Mouse (Mus musculus) gastrocnemius, adult 2 months (tissue): ENCODE measurements around the gene Man1b1. TPM values are rescaled to one million over a fixed set of nuclear protein-coding genes. Genes with fewer than 3 reads are reported as not detected.

Source experiments
- DNase-seq: peaks from one replicate; pipeline ENCODE4 v3.0.0; 2022
- H3K27ac ChIP-seq: fragments of 200-600 bp; 2 replicates; pipeline ENCODE4 v1.8.1; 2022; ENCODE audit warnings: mild to moderate bottlenecking
- H3K4me3 ChIP-seq: fragments of 200-600 bp; 2 replicates; pipeline ENCODE4 v1.8.1; 2022; ENCODE audit warnings: mild to moderate bottlenecking, moderate library complexity
- CTCF ChIP-seq: fragments of 200-600 bp; IDR thresholded peaks from 2 replicates; pipeline ENCODE4 v1.8.1; 2022; ENCODE audit warnings: antibody characterized with exemption, mild to moderate bottlenecking, moderate library complexity
- intact Hi-C: fragments of 180-260 bp; cut with DNase I; formaldehyde crosslinking; loops from one replicate; pipeline ENCODE4 v1.15.1; 2025
- long read RNA-seq, 2 experiments: library from polyadenylated mRNA; stranded (forward); transcript quantifications; one replicate each; pipeline ENCODE4 v2.0.0; 2021
- total RNA-seq, 2 experiments: library from RNA; stranded (reverse); gene quantifications; 2 replicates each; pipeline ENCODE4 v1.2.3; 2021

Gene Man1b1
- total RNA-seq: 10 to 100 TPM; 12.9 to 16.0 TPM
- long read RNA-seq, experiment 1, transcript Man1b1-201 (13 exons, 3,755 nt): major isoform, 39 of 49 reads
- long read RNA-seq, experiment 1, partial matches to known transcripts: 2 of 49 reads
- long read RNA-seq, experiment 1, other reads (novel, unspliced or antisense): 8 of 49 reads
- long read RNA-seq, experiment 2, transcript Man1b1-201 (13 exons, 3,755 nt): major isoform, 30 of 34 reads
- long read RNA-seq, experiment 2, partial matches to known transcripts: 2 of 34 reads
- long read RNA-seq, experiment 2, other reads (novel, unspliced or antisense): 2 of 34 reads

DNA sequence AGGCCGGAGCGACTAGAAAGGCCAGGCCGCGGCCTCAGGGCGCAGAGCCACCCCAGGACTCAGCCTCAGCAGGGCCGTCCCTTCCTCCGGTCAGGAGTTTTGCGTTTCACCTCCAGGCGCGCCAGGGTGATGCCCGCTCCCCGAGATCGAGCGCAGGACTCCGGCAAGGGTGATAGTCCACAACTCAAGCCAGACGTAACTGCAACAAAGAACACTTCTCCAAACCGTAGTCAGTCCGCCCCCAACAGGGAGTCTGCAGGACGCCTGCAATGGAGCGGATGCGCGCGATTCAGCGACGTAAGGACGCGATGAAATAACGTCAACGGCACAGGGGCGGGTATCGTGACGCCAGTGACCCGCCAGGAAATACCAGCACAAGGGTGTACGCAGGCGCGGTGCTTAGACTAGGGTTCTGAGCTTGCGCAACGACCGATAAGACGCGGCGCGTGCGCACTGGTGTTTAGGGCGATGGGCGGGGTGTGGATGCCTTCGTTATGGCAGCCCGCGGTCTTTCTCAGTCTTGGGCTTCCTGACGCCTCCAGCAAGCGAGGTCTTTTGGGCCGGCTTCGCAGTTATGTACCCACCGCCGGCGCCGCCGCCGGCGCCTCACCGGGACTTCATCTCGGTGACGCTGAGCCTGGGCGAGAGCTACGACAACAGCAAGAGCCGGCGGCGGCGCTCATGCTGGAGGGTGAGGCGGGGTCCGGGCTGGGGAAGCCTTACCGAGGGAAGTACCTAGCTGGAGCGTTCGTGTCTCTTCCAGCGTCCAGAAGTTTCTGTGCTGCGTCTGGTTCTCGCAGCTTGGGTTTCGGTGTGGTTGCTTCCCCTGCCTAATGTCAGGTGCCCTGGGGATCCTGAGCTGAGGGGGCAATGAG lies at the start of gene Man1b1:
TSS of gene Man1b1 (plus strand) at position 53 of the 875 bp plus-strand sequence.
- H3K4me3 ChIP-seq: peak within 1 kb of the TSS; percentile 91
- H3K27ac ChIP-seq: peak within 1 kb of the TSS; percentile 89
- peak; percentile 39 for TF ChIP-seq CTCF
- DNase-seq: peak; percentile 99
- intact Hi-C loops: loop anchor here (5.0 kb wide), 3 partner anchors 60 to 140 kb away; partner anchors contain the start of genes Anapc2, Ssna1 and Tmem203

DNA sequence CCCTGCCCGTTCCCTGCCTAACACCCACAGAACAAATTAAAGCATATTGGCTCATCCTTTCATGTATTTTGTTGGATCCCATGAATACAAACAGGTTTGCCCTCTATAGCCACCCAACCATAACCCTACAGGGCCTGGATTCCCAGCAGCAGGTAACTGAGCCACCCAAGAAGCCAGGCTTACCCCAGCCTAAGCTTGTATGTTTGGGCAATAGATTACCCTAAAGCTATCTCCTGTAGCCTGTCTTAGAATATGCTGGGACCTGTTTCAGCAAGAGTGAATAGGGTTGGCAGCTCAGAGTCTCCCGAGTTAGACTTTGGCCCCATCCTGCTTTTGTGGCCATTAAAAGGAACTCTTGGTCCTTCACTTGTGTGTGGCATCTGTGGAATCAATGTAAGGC lies 46.6 kb upstream of the Man1b1 start:
- Histone ChIP-seq H3K4me3 (no peak overlapping the region), H3K27ac (no peak overlapping the region)
- no peak for TF ChIP-seq CTCF
- no peak for DNase-seq
- intact Hi-C loops: no loop called here

DNA sequence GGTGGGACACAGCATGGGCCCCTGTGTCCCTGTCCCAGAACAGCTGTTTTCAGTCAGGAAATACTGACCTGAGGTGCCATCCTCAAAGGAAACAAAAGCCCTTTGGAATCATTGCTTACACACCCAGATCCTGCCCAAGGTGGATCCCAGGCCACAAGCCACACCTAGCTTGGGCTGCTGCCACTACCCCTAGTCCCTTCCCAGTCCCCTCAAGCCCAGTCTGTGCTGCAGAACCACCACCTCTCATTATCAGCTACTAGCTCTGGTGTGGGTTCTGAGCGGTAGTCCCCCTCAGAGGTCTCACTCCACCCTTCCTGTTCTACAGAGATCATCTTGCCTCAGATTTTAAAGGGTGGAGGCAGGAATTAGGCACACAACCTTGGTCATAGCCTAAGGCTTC lies 45.8 kb upstream of the Man1b1 start:
- TF ChIP-seq CTCF: no peak
- Histone ChIP-seq H3K4me3 (no peak overlapping the region), H3K27ac (peak overlapping the region; percentile 12)
- intact Hi-C loops: no loop called here
- no peak for DNase-seq

DNA sequence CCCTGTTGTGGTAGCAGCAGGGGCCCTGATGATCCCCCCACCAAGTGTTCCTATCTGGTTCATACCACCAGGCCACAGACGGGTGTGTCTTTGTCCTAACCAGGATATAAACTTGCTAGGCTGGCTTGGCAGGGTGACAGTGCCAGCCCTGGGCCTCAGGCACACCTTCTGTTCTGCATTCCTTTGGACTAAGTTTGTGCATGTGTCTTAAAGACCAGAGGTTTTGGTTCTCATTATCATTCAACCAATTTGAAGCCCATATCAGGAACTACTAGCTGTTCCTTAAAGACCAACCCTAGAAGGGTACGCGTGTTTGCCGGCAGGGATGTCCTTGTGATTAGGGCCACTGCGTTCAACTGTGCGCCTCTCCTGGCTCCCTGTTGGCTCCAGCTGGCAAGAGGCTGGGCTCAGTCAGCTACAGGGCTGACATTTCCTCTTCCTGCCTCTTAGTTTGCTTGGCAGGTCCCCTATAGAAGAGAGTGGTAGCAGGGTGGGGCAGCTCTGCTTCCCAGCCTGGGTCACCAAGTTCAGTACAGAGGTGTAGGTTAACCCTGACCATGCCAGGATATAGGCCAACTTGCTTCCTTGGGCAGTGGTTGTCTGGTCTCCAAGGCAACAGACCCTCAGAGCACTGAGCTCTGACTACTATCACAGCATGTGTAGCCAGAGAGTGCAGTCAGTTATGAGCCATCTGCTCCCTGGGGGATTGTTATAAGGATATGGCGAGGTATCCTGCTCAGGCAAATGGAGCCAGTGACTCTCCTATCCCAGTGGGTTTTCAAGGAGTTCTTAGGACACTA lies 45.1 kb upstream of the Man1b1 start:
- Histone ChIP-seq H3K4me3 (no peak overlapping the region), H3K27ac (peak overlapping the region; percentile 12)
- intact Hi-C loops: no loop called here
- DNase-seq: peak; percentile 60
- TF ChIP-seq CTCF: no peak

DNA sequence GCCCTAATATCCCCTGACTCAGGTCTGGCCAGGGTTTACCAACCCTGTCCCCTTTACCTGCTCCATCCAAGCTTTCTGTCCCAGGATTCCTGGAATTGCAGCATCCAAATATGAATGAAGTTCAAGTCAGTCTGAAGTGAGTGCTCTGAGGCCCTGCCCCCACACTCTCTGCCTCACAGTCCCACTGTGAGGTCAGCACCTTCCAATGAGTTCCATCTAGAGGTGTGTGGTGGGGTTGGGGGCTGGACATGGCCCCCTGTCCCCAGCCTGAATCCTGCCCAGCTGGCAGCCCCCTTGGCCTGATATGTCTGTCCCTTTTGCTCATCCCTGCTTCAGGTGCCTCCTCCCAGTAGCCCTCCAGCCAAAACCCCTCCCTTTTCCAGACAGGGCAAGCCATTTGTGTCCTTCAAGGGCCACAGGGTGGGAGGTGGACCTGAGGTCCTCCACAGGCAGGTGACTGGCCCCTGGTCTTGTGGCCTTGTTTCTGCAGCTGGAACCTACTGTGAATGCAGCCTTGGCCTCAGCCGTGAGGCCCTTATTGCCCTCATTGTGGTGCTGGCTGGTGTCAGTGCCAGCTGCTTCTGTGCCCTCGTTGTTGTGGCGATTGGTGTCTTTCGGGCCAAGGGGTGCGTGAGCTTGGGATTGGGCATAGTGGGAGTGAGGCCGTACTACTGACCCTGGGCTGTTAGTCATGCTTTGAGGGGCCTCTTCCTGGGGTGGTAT lies 44.0 kb upstream of the Man1b1 start, which contains the start of gene Tmem210:
TSS of gene Tmem210 (plus strand) at position 219 of the 723 bp plus-strand sequence.
- DNase-seq: no peak
- peak within 1 kb of the TSS; percentile 12 for H3K27ac ChIP-seq

DNA sequence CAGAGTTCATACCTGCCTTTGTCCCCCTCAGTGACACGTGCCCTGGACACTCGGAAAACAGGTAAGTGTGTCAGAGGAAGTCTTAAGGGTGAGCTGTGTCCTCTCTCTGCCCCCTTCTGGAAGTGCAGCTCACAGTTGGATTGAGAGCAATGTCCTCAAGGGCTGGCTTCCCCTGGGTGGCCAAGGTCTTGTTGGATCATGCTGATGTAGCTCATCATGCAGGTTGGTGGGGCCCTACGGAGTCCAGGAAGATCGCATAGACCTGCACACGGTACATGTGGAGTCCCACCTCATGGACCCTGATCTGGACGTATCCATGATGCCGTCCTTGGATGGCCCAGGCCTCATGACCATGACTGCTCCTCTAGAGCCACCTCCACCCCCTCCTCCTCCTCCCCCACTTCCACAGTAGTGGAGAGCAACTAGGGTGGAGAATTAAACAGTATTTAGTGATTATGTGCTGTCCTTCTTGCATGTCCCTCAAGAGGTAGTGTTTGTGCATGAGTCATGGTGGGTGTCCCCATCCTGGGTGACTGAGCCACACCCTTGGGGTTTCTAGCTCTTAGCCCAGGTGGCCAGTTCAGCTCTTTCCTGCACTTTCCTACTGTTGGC lies 43.3 kb upstream of the Man1b1 start:
- H3K27ac ChIP-seq: no peak overlapping the region
- TF ChIP-seq CTCF: no peak
- DNase-seq: no peak
- intact Hi-C loops: no loop called here
- no peak overlapping the region for H3K4me3 ChIP-seq

More for the DNA sequence above, 44.0 kb upstream of the Man1b1 start, which contains the start of gene Tmem210:
- H3K4me3 ChIP-seq: no peak within 1 kb of the TSS
- intact Hi-C loops: no loop called here
- TF ChIP-seq CTCF: no peak

DNA sequence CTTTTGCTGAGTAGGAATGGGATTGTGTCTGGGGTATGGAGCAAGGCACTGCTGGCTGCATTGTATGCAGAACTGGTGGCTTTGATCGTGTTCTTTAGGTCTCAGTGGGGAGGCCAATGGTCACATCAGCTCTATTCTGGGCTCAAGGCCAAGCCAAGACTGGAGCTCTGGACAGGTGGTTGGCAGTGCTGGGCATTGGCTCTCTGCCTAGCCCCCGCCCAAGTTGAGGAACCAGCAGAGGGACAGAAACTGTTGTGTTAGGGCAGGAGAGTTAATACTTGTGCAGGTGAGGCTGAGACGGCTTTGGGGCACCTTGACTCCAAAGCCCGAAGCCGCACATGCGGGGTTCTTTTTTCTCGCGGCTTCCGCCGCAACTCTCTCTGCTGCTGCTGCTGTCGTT lies 42.5 kb upstream of the Man1b1 start, which contains the start of gene Lrrc26:
TSS of gene Lrrc26 (plus strand) at position 265 of the 400 bp plus-strand sequence.
- TF ChIP-seq CTCF: no peak
- Histone ChIP-seq H3K27ac (peak within 1 kb of the TSS; percentile 48; the same call in 1 of the 2 replicates), H3K4me3 (peak within 1 kb of the TSS; percentile 66)
- intact Hi-C loops: loop anchor here (5.0 kb wide), 2 partner anchors 62 to 162 kb away; no protein-coding TSS in a partner anchor
- peak; percentile 70 for DNase-seq

DNA sequence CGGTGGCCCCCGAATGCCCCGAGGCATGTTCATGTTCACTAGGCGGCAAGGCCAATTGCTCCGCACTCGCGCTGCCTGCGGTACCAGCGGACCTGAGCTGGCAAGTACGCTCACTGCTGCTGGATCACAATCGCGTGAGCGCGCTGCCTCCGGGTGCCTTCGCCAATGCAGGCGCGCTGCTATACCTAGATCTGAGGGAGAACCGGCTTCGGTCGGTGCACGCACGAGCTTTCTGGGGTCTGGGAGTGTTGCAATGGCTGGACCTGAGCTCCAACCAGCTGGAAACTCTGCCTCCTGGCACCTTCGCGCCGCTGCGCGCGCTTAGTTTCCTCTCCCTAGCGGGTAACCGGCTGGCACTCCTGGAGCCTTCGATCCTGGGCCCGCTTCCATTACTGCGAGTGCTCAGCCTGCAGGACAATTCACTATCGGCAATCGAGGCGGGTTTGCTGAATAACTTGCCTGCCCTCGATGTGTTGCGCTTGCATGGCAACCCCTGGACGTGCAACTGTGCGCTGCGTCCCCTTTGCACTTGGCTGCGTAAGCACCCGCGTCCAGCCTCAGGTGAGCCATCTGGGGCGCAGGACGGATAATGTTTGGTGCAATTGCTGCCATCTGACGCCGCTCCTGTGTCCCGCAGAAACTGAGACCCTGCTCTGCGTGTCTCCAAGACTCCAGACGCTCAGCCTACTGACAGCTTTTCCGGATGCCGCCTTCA lies 41.9 kb upstream of the Man1b1 start:
- H3K27ac ChIP-seq: peak overlapping the region; percentile 48; the same call in 1 of the 2 replicates
- peak overlapping the region; percentile 66 for H3K4me3 ChIP-seq
- no peak for TF ChIP-seq CTCF
- intact Hi-C loops: loop anchor here (5.0 kb wide), 2 partner anchors 63 to 163 kb away; no protein-coding TSS in a partner anchor
- DNase-seq: peak; percentile 59

DNA sequence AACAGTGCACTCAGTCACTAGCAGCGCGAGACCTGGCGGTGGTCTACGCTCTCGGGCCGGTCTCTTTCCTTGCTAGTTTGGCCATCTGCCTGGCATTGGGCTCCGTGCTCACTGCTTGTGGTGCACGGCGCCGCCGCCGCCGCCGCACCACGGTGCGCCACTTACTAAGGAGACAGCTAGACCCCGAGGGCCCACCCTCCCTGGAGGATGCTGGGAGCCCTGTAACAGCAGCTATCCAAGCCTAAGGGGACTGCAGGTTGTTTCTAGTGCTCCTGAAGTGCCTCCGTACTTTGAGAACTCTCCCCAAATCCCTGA lies 41.4 kb upstream of the Man1b1 start:
- intact Hi-C loops: loop anchor here (5.0 kb wide), 2 partner anchors 63 to 163 kb away; no protein-coding TSS in a partner anchor
- DNase-seq: no peak
- H3K27ac ChIP-seq: peak overlapping the region; percentile 48; the same call in 1 of the 2 replicates
- TF ChIP-seq CTCF: no peak
- peak overlapping the region; percentile 66 for H3K4me3 ChIP-seq
